Mouse (Mus musculus) kidney, embryonic 16.5 days (tissue): Measurements from ENCODE around the gene Iqgap2. TPM values are rescaled to one million over a fixed set of nuclear protein-coding genes. Genes with fewer than 3 reads are reported as not detected.

Experiments
- ATAC-seq: fragments of 200-750 bp; cut with Nextera tagmentation; 2 replicates; pipeline ENCODE4 v1.8.0; 2017; ENCODE audit warnings: moderate TSS enrichment; ENCODE audit not compliant: low FRiP score, low TSS enrichment
- H3K27ac ChIP-seq: fragments of 300-500 bp; sonication (generic); 2 replicates; pipeline ENCODE4 v1.5.1; 2014; ENCODE audit warnings: low read length
- H3K27me3 ChIP-seq: fragments of 300-500 bp; sonication (generic); 2 replicates; pipeline ENCODE4 v1.6.1; 2014; ENCODE audit warnings: low read length, control low read depth, mixed read lengths; ENCODE audit not compliant: insufficient read depth
- H3K36me3 ChIP-seq: fragments of 300-500 bp; sonication (generic); 2 replicates; pipeline ENCODE4 v1.6.1; 2014; ENCODE audit warnings: low read length, control low read depth, mixed read lengths; ENCODE audit not compliant: insufficient read depth
- H3K4me1 ChIP-seq: fragments of 300-500 bp; sonication (generic); 2 replicates; pipeline ENCODE4 v1.6.1; 2014; ENCODE audit warnings: low read length, control low read depth, mixed read lengths; ENCODE audit not compliant: insufficient read depth
- H3K4me2 ChIP-seq: fragments of 300-500 bp; sonication (generic); replicated peaks from 2 replicates; pipeline ENCODE4 v1.6.1; 2014; ENCODE audit warnings: low read depth, low read length
- H3K4me3 ChIP-seq: fragments of 300-500 bp; sonication (generic); 2 replicates; pipeline ENCODE4 v1.5.1; 2014; ENCODE audit warnings: mild to moderate bottlenecking, low read length
- H3K9ac ChIP-seq: fragments of 300-500 bp; sonication (generic); replicated peaks from 2 replicates; pipeline ENCODE4 v1.6.1; 2014; ENCODE audit warnings: low read length
- H3K9me3 ChIP-seq: fragments of 300-500 bp; sonication (generic); 2 replicates; pipeline ENCODE4 v1.6.1; 2016; ENCODE audit warnings: low read length, control low read depth
- WGBS: fragments of 180-500 bp; shearing (Covaris S2); extraction: QIAGEN DNeasy Blood & Tissue Kit; methylation state at CpG from one replicate; pipeline ENCODE4 v1.1.7; 2014; 5-methylcytosine and 5-hydroxymethylcytosine counted together
- polyA plus RNA-seq: library from polyadenylated mRNA; unstranded; fragments of >200 nt; fragmentation: Nextera tagmentation; extraction: Ambion mirVana; gene quantifications from 2 replicates; pipeline ENCODE4 v1.2.1, GENCODE M21; 2015

The Iqgap2 gene
- 10.5 and 11.2 TPM in 2 replicates for polyA plus RNA-seq

GRCm38 (mm10) chr13:95891491-95891925, at the start of gene Iqgap2:
Gene Iqgap2, minus strand, starts transcription at chr13:95891922.
- H3K4me1 ChIP-seq, result peaks cover 15% of the 10 kb centered on the region
- ATAC-seq, result peak; percentile 78
- H3K27me3 ChIP-seq, result no peaks in the 10 kb centered on the region
- peak within 1 kb of the TSS; percentile 79 for H3K9ac ChIP-seq
- H3K27ac ChIP-seq, result peak within 1 kb of the TSS; percentile 50; the same call in 1 of the 2 replicates
- H3K9me3 ChIP-seq, result no peaks in the 10 kb centered on the region
- H3K36me3 ChIP-seq, result no peaks in the 10 kb centered on the region
- peak within 1 kb of the TSS; percentile 78 for H3K4me3 ChIP-seq
- H3K4me2 ChIP-seq, result peak within 1 kb of the TSS; percentile 97
- 0% methylated on average over 37 of the region's 48 CpGs for WGBS

DNA sequence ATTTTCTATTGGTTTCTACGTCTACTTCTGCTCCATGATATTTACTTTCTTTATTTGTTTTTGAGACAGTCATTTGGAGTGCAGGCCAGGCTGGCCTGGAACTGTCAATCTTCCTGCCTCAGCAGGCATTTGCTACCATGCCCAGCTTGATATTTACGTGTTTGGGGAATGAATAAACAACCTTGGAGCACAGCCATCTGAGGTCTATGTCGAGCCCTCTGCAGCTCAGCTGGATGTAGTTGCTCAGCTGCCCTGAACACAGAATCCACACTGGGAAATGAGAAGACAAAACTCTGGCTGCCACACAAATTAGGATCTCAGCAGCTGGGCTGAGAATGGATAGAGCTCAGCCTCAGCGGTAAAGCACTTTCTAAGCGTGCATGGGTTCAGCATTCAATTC, 49.1 kb upstream of the Iqgap2 start:
- no peak for ATAC-seq
- Histone ChIP-seq H3K9me3 (no peaks in the 10 kb centered on the region), H3K36me3 (no peaks in the 10 kb centered on the region), H3K9ac (no peak overlapping the region), H3K4me3 (no peak overlapping the region), H3K4me1 (no peaks in the 10 kb centered on the region), H3K27ac (no peak overlapping the region), H3K27me3 (no peaks in the 10 kb centered on the region), H3K4me2 (no peak overlapping the region)
- 71% methylated on average over 5 of the region's 5 CpGs for WGBS

DNA sequence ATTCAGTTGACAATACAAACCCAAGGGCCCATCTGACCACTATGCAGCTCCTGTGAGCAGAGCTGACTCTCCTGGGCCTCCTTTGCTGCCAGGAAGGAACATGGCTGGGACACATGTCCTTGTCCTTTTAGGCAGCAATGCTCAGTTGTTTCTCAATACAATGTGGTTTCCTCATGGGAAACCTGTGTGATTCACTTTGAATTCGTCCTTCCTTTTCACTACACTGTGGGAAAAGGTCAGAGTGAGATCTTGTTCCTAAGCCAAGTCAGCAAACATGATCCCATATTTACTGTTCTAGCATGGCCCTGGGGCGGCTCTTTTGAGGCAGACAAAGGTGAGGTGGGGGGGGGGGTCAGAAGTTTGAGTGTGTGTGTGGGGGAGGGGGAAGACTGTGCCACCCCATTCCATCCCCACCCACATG, 32.5 kb upstream of the Iqgap2 start:
- Histone ChIP-seq H3K4me1 (no peaks in the 10 kb centered on the region), H3K4me3 (no peak overlapping the region), H3K9ac (no peak overlapping the region), H3K4me2 (no peak overlapping the region), H3K27me3 (no peaks in the 10 kb centered on the region), H3K27ac (no peak overlapping the region), H3K36me3 (no peaks in the 10 kb centered on the region), H3K9me3 (no peaks in the 10 kb centered on the region)
- ATAC-seq, result no peak
- WGBS, result 61% methylated on average over 2 of the region's 2 CpGs

- no peaks in the 10 kb centered on the region for H3K9me3 ChIP-seq
- no peaks in the 10 kb centered on the region for H3K27me3 ChIP-seq
- no peaks in the 10 kb centered on the region for H3K36me3 ChIP-seq
- H3K4me1 ChIP-seq, result no peaks in the 10 kb centered on the region
- no peak overlapping the region for H3K9ac ChIP-seq
- no peak for ATAC-seq
- H3K4me2 ChIP-seq, result no peak overlapping the region
- no peak overlapping the region for H3K27ac ChIP-seq
- 92% methylated on average over 4 of the region's 4 CpGs for WGBS
- no peak overlapping the region for H3K4me3 ChIP-seq
These were observed 30.9 kb upstream of the Iqgap2 start for GRCm38 (mm10) chr13:95922626-95923025.

GRCm38 (mm10) chr13:95918624-95919284, 27.0 kb upstream of the Iqgap2 start:
- ATAC-seq, result no peak
- WGBS, result 89% methylated on average over 9 of the region's 9 CpGs
- H3K27me3 ChIP-seq, result no peaks in the 10 kb centered on the region

DNA sequence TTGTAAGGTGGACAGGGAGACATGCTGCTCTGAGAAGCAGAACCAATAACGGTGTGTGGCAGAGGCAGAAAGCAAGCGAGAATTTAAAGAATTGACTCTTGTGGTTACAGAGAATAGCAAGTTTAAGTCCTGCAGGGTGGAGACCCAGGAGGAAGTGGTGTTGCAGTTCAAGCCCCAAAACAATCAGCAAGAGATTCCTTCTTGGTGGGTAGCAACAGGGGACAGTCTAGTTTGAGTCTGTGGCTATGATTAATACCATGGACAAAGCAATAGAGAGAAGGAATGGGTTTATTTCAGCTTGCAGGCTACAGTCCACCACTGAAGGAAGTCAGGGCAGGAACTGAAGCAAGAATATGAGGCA, 21.3 kb upstream of the Iqgap2 start:
- WGBS, result 82% methylated on average over 2 of the region's 2 CpGs
- ATAC-seq, result no peak
- Histone ChIP-seq H3K9me3 (no peaks in the 10 kb centered on the region), H3K9ac (no peak overlapping the region), H3K4me1 (no peaks in the 10 kb centered on the region), H3K4me3 (no peak overlapping the region), H3K36me3 (no peaks in the 10 kb centered on the region), H3K27me3 (no peaks in the 10 kb centered on the region), H3K4me2 (no peak overlapping the region), H3K27ac (no peak overlapping the region)

More at GRCm38 (mm10) chr13:95918624-95919284, 27.0 kb upstream of the Iqgap2 start:
- no peaks in the 10 kb centered on the region for H3K36me3 ChIP-seq
- H3K9me3 ChIP-seq, result no peaks in the 10 kb centered on the region
- H3K4me3 ChIP-seq, result no peak overlapping the region
- H3K27ac ChIP-seq, result no peak overlapping the region
- no peaks in the 10 kb centered on the region for H3K4me1 ChIP-seq
- H3K9ac ChIP-seq, result no peak overlapping the region
- no peak overlapping the region for H3K4me2 ChIP-seq

DNA sequence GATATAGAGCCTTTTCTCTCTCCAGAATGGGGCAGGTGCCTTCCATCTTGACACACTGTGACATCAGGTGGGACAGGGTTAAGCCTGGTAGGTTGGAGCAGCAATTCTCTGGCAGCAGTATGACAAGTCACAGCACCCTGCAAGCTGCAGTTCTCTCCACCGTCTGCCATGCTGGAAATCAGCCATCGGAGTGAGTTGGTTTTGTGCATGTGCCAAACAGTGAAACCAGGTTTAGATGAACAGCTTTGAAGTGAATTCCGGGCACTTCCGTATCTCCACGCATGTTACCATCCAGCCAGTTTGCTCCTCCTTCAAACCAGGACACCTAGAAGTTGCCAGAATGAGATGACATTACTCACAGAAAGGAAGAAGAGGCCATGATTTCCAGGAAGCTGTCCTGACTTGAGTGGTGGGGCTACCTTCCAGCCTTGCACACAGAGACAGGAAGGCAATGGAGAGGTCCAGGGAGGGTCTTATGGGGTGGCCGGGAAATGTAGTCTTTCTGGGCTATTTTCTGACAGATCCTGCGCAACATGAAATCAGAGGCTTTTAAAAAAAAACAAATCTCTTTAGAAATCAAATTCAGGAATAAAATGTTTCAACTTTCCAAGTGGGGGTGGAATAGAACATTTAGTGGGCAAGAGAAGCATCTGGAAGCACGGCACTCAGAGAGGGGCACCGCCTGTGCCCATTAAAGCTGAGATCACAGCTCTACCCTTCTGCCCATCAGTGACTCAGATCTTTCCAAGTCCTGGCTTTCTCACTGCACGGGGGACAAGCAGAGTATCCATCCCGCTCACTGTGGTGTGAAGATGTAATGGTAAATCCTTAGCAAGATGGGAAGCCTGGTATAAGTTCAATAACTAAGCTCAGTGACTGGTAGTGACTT, 20.7 kb upstream of the Iqgap2 start:
- WGBS, result 83% methylated on average over 11 of the region's 11 CpGs
- H3K4me3 ChIP-seq, result no peak overlapping the region
- no peak overlapping the region for H3K4me2 ChIP-seq
- H3K36me3 ChIP-seq, result no peaks in the 10 kb centered on the region
- H3K27me3 ChIP-seq, result no peaks in the 10 kb centered on the region
- no peaks in the 10 kb centered on the region for H3K4me1 ChIP-seq
- no peak overlapping the region for H3K9ac ChIP-seq
- H3K9me3 ChIP-seq, result no peaks in the 10 kb centered on the region
- no peak overlapping the region for H3K27ac ChIP-seq
- no peak for ATAC-seq

- H3K27me3 ChIP-seq, result no peaks in the 10 kb centered on the region
- no peak overlapping the region for H3K4me2 ChIP-seq
- ATAC-seq, result no peak
- H3K27ac ChIP-seq, result no peak overlapping the region
- WGBS, result 77% methylated on average over 9 of the region's 9 CpGs
- no peaks in the 10 kb centered on the region for H3K36me3 ChIP-seq
- H3K9ac ChIP-seq, result no peak overlapping the region
- H3K9me3 ChIP-seq, result no peaks in the 10 kb centered on the region
- no peak overlapping the region for H3K4me3 ChIP-seq
- H3K4me1 ChIP-seq, result no peaks in the 10 kb centered on the region
These were observed 18.5 kb upstream of the Iqgap2 start for GRCm38 (mm10) chr13:95910270-95910669.

DNA sequence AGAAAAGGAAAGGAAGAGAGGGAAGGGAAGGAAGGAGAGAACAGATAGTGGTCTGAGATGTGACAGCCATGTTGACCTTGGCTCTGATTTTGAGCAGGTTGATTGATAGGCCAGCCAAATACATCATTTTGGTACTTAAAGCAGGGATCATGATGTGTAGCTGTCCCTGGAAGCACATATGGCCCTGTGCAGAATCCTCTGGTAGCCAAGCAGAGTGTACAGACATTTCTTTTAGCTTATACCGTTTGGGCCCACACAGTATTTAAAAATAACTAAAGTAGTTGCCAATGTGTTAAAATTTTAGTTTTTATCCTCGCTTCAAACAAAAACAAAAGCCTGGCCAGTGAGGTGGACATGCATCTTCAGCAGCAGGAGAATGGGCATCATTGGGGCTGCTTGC, 17.5 kb upstream of the Iqgap2 start:
- H3K9me3 ChIP-seq, result no peaks in the 10 kb centered on the region
- ATAC-seq, result no peak
- no peaks in the 10 kb centered on the region for H3K36me3 ChIP-seq
- no peak overlapping the region for H3K9ac ChIP-seq
- H3K27me3 ChIP-seq, result no peaks in the 10 kb centered on the region
- 79% methylated on average over 2 of the region's 2 CpGs for WGBS
- no peak overlapping the region for H3K4me3 ChIP-seq
- H3K4me2 ChIP-seq, result no peak overlapping the region
- H3K4me1 ChIP-seq, result no peaks in the 10 kb centered on the region
- no peak overlapping the region for H3K27ac ChIP-seq

GRCm38 (mm10) chr13:95902696-95903095, 11.0 kb upstream of the Iqgap2 start:
- WGBS, result 90% methylated on average over 3 of the region's 3 CpGs
- Histone ChIP-seq H3K9me3 (0 out of 2 replicates have a peak, but pooled peaks cover 4% of the 10 kb centered on the region), H3K4me2 (no peak overlapping the region), H3K9ac (no peak overlapping the region), H3K36me3 (no peaks in the 10 kb centered on the region), H3K4me1 (no peaks in the 10 kb centered on the region), H3K27ac (no peak overlapping the region), H3K4me3 (no peak overlapping the region), H3K27me3 (no peaks in the 10 kb centered on the region)
- ATAC-seq, result no peak
